Mouse (Mus musculus) MEL (cell line): ENCODE data around the gene Slc24a4. TPM values are rescaled to one million over a fixed set of nuclear protein-coding genes. Genes with fewer than 3 reads are reported as not detected.

Experiments used
- DNase-seq: peaks from one replicate; pipeline ENCODE4 v3.0.0; 2011; ENCODE audit warnings: low read depth, low spot score
- H3K27ac ChIP-seq: 2 replicates; pipeline ENCODE4 v1.5.1; 2012; ENCODE audit warnings: low read depth, mild to moderate bottlenecking, control low read depth, low read length, moderate library complexity; ENCODE audit not compliant: control insufficient read depth
- H3K27me3 ChIP-seq, 2 experiments: fragments of 150-350 bp in 1 of 2; sonication (generic) in 1 of 2; 2 replicates each; pipeline ENCODE4 v1.6.1; 2012; ENCODE audit warnings: low read length in 2 of 2, mild to moderate bottlenecking in 2 of 2, improper control_type of control experiment in 1 of 2, moderate library complexity in 1 of 2; ENCODE audit not compliant: insufficient read depth in 2 of 2, control insufficient read depth in 1 of 2
- H3K36me3 ChIP-seq, 2 experiments: 2 replicates each; pipeline ENCODE4 v1.6.1; 2012 to 2014; ENCODE audit warnings: low read length in 2 of 2, improper control_type of control experiment in 1 of 2, inconsistent platforms in 1 of 2, mild to moderate bottlenecking in 1 of 2; ENCODE audit not compliant: insufficient read depth in 2 of 2, control insufficient read depth in 1 of 2
- H3K4me1 ChIP-seq, 2 experiments: fragments of 150-350 bp in 1 of 2; sonication (generic) in 1 of 2; 2 replicates each; pipeline ENCODE4 v1.6.1; 2012; ENCODE audit warnings: low read length in 2 of 2, improper control_type of control experiment in 1 of 2, mild to moderate bottlenecking in 1 of 2; ENCODE audit not compliant: insufficient read depth in 2 of 2, control insufficient read depth in 1 of 2
- H3K4me3 ChIP-seq, 2 experiments: fragments of 150-350 bp in 1 of 2; sonication (generic) in 1 of 2; 2 replicates each; pipeline ENCODE4 v1.5.1; 2012; ENCODE audit warnings: low read depth in 2 of 2, low read length in 2 of 2, mild to moderate bottlenecking in 2 of 2, moderate library complexity in 2 of 2, control low read depth in 1 of 2, improper control_type of control experiment in 1 of 2; ENCODE audit not compliant: control insufficient read depth in 1 of 2, insufficient read depth in 1 of 2
- H3K79me2 ChIP-seq: 2 replicates; pipeline ENCODE4 v1.6.1; 2012; ENCODE audit warnings: mild to moderate bottlenecking, low read length, moderate library complexity; ENCODE audit not compliant: control insufficient read depth, poor library complexity, insufficient read depth
- H3K9ac ChIP-seq: 2 replicates; pipeline ENCODE4 v1.6.1; 2012; ENCODE audit warnings: low read depth, mild to moderate bottlenecking, control low read depth, low read length, moderate library complexity; ENCODE audit not compliant: control insufficient read depth, poor library complexity, severe bottlenecking
- H3K9me3 ChIP-seq: fragments of 150-350 bp; sonication (generic); replicated peaks from 2 replicates; pipeline ENCODE4 v1.6.1; 2012; ENCODE audit warnings: mild to moderate bottlenecking, low read length, improper control_type of control experiment, moderate library complexity; ENCODE audit not compliant: insufficient read depth
- CHD2 ChIP-seq: IDR thresholded peaks from 2 replicates; pipeline ENCODE4 v1.6.1; 2011; ENCODE audit warnings: low read length, improper control_type of control experiment
- E2F4 ChIP-seq: IDR thresholded peaks from 2 replicates; pipeline ENCODE4 v1.6.1; 2011; ENCODE audit warnings: low read depth, low read length, improper control_type of control experiment, borderline replicate concordance
- GABPA ChIP-seq: IDR thresholded peaks from 2 replicates; pipeline ENCODE4 v1.6.1; 2012; ENCODE audit warnings: low read depth, mild to moderate bottlenecking, inconsistent platforms, low read length, improper control_type of control experiment, moderate library complexity
- HCFC1 ChIP-seq: IDR thresholded peaks from 2 replicates; pipeline ENCODE4 v1.6.1; 2012; ENCODE audit warnings: low read depth, mild to moderate bottlenecking, inconsistent platforms, low read length, improper control_type of control experiment, moderate library complexity
- KAT2A ChIP-seq: conservative IDR thresholded peaks from 2 replicates; pipeline ENCODE4 v1.6.1; 2012; ENCODE audit warnings: low read depth, low read length, improper control_type of control experiment, inconsistent platforms
- MAFK ChIP-seq: IDR thresholded peaks from 2 replicates; pipeline ENCODE4 v1.6.1; 2011; ENCODE audit warnings: low read depth, mild to moderate bottlenecking, low read length, improper control_type of control experiment, borderline replicate concordance
- POLR2AphosphoS5 ChIP-seq: IDR thresholded peaks from 2 replicates; pipeline ENCODE4 v1.6.1; 2012; ENCODE audit warnings: low read depth, borderline replicate concordance, mild to moderate bottlenecking, inconsistent platforms, low read length, moderate library complexity, mixed read lengths
- SMC3 ChIP-seq: IDR thresholded peaks from 2 replicates; pipeline ENCODE4 v1.6.1; 2011; ENCODE audit warnings: low read depth, low read length, improper control_type of control experiment
- UBTF ChIP-seq: IDR thresholded peaks from 2 replicates; pipeline ENCODE4 v1.6.1; 2012; ENCODE audit warnings: low read depth, mild to moderate bottlenecking, inconsistent platforms, low read length, improper control_type of control experiment, moderate library complexity, borderline replicate concordance; ENCODE audit not compliant: insufficient read depth
- USF2 ChIP-seq, 2 experiments: IDR thresholded peaks; 2 replicates each; pipeline ENCODE4 v1.6.1; 2011 to 2012; ENCODE audit warnings: improper control_type of control experiment in 2 of 2, low read length in 2 of 2, borderline replicate concordance in 1 of 2, inconsistent platforms in 1 of 2, low read depth in 1 of 2, mild to moderate bottlenecking in 1 of 2; ENCODE audit not compliant: insufficient read depth in 1 of 2
- polyA plus RNA-seq, 2 experiments: library from polyadenylated mRNA; stranded (reverse) in 1 of 2; unstranded in 1 of 2; fragments of >175 nt in 1 of 2; fragments of >200 nt in 1 of 2; gene quantifications; 2 replicates each; pipeline versions ENCODE4 v1.2.1 to v1.2.4; 2012; ENCODE audit warnings: low replicate concordance in 2 of 2, low read depth in 1 of 2; ENCODE audit not compliant: insufficient read length in 2 of 2, insufficient read depth in 1 of 2, missing spikeins in 1 of 2
- total RNA-seq: library from RNA; depleted of rRNA; stranded (reverse); fragments of 300-350 nt; gene quantifications from 2 replicates; pipeline ENCODE4 v1.2.3, GENCODE M21; 2012

Gene Slc24a4
- total and polyA plus RNA-seq, 3 experiments, result not detected

DNA sequence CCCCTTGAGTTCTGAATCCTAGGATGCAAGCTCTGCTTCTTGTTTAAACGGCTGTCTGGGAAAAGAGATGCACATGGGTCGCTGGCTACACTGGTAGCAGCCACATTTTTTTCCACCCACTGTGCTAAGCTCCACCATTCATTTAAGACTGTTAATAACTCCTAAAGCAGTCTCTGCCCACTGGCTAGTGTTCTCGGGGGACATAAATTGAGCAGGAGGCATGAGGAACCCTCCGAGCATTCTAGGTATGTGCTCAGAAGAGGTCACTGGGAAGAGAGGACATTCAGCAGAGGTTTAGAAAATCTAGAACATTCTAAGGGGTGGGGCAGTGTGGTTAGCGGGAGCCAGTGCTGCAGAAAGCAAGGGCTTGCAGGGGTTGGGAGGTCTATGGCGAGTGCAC lies 156.8 kb downstream of the Slc24a4 start:
- Histone ChIP-seq H3K27me3 (peaks cover 0 to 10% of the 10 kb centered on the region in 2 experiments; a peak in 2 of 4 replicates), H3K27ac (no peak overlapping the region), H3K4me1 (no peaks in the 10 kb centered on the region), H3K79me2 (no peaks in the 10 kb centered on the region), H3K9ac (no peak overlapping the region), H3K4me3 (no peak overlapping the region), H3K9me3 (no peaks in the 10 kb centered on the region), H3K36me3 (no peaks in the 10 kb centered on the region)
- TF ChIP-seq E2F4 (no peak), UBTF (no peak), USF2 (IDR thresholded peaks at IDR 0.05; ENCODE audit: borderline replicate concordance in 1 of 2, insufficient read depth in 1 of 2, low read depth in 1 of 2, low read length in 2 of 2) (no peak), MAFK (no peak)
- no peak for DNase-seq

DNA sequence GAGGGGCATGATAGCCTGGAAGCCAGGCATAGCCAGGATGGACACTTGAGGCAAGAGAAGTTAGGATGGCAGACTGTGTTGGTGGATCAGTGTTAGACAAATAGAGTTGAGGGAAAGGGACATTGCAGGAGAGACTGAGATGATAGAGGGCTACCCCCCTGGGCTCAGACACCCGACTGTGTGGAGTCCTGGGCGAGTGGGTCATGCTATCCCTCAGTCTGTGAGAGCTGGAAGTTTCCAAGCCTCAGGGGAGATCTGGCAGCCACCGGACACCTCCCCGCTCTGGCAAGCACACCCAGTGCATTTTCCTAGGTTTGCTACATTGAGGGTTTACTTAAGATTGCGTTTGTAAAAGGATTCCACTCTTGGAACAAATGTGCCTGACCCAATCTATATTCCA lies 157.2 kb downstream of the Slc24a4 start:
- no peak for DNase-seq
- no peaks in the 10 kb centered on the region for H3K36me3 ChIP-seq
- no peaks in the 10 kb centered on the region; a peak in 1 of 4 replicates for H3K4me1 ChIP-seq
- H3K9me3 ChIP-seq, result no peaks in the 10 kb centered on the region
- TF ChIP-seq E2F4, result no peak
- H3K79me2 ChIP-seq, result no peaks in the 10 kb centered on the region
- H3K9ac ChIP-seq, result no peak overlapping the region
- H3K27me3 ChIP-seq, result peaks cover 0 to 10% of the 10 kb centered on the region in 2 experiments; a peak in 2 of 4 replicates
- H3K4me3 ChIP-seq, result no peak overlapping the region
- no peak overlapping the region for H3K27ac ChIP-seq

DNA sequence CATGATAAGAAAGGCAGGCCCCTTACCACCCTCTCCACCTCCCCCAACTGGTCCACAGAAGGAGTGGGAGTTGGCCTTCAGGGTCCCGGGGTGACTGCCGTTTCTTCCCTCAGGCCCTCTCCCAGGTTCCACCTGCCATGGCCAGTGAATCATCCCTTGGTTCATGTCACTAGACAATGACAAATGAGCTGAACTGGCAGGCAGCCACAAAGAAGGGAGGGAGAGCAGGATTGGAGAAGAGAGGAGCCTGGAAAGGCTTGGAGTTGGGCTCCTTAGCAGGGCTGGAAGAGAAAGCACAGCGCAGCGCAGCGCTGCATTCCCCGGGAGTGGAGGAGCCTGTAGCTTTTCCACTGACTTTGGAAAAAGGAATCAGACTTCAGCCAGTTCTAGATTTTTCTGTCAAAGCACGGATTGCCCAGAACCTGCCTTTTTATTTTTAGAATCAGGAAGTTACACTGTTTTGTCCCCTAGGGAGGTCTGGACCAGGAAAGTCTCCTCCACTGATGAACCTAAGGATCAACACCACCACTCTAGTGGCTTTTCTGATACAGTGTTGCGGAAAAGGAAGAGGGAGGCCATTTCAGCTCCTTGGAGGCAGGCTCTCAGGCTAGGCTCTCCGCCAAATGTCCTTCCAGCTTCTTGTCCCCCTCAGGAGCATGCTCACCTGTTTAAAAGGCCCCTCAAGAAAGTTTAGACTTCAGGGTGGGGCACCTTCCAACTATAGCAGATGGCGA lies 158.3 kb downstream of the Slc24a4 start:
- H3K79me2 ChIP-seq, result no peaks in the 10 kb centered on the region
- no peak for DNase-seq
- no peaks in the 10 kb centered on the region for H3K36me3 ChIP-seq
- TF ChIP-seq GABPA (no peak), POLR2AphosphoS5 (no peak), HCFC1 (no peak), SMC3 (no peak), KAT2A (no peak), CHD2 (no peak)
- TF ChIP-seq, all 39 proteins: peak for 0
- peaks cover 0 to 10% of the 10 kb centered on the region in 2 experiments; a peak in 2 of 4 replicates for H3K27me3 ChIP-seq
- H3K27ac ChIP-seq, result no peak overlapping the region
- H3K9me3 ChIP-seq, result no peaks in the 10 kb centered on the region
- H3K4me3 ChIP-seq, result no peak overlapping the region
- H3K9ac ChIP-seq, result no peak overlapping the region
- peaks cover 0 to 2% of the 10 kb centered on the region in 2 experiments; a peak in 1 of 4 replicates for H3K4me1 ChIP-seq
